Mouse (Mus musculus) ovary, postnatal 36 days (tissue): ENCODE data around the gene Fgf3.
A peak's percentile ranks its signal among the peaks of the same experiment; 100 is the strongest.

Source experiments
- DNase-seq: peaks from one replicate; pipeline ENCODE4 v3.0.0; 2022; ENCODE audit warnings: low spot score, mixed read lengths

Fgf3 gene

GRCm38 (mm10) chr7:144837891-144838488, at the start of gene Fgf3:
Gene Fgf3 (plus strand): TSS chr7:144838083.
- no peak for DNase-seq

GRCm38 (mm10) chr7:144788631-144789030, 49.3 kb upstream of the Fgf3 start:
- DNase-seq: no peak

GRCm38 (mm10) chr7:144789601-144790556, 48.0 kb upstream of the Fgf3 start:
- no peak for DNase-seq

GRCm38 (mm10) chr7:144791426-144791825, 46.5 kb upstream of the Fgf3 start:
- no peak for DNase-seq

GRCm38 (mm10) chr7:144793296-144793695, 44.6 kb upstream of the Fgf3 start:
- DNase-seq: no peak

- DNase-seq: no peak
Observed at GRCm38 (mm10) chr7:144795976-144796474, 41.9 kb upstream of the Fgf3 start.

- no peak for DNase-seq
Observed at GRCm38 (mm10) chr7:144796986-144797735, 40.7 kb upstream of the Fgf3 start.

GRCm38 (mm10) chr7:144798471-144798870, 39.4 kb upstream of the Fgf3 start:
- DNase-seq: no peak

- DNase-seq: no peak
Observed at GRCm38 (mm10) chr7:144807036-144807435, 30.8 kb upstream of the Fgf3 start.

- DNase-seq: no peak
Observed at GRCm38 (mm10) chr7:144807976-144808577, 29.8 kb upstream of the Fgf3 start.

- DNase-seq: no peak
Observed at GRCm38 (mm10) chr7:144811521-144811920, 26.4 kb upstream of the Fgf3 start.

- DNase-seq: no peak
Observed at GRCm38 (mm10) chr7:144821901-144822300, 16.0 kb upstream of the Fgf3 start.

GRCm38 (mm10) chr7:144823988-144824387, 13.9 kb upstream of the Fgf3 start:
- peak; percentile 13 for DNase-seq

- DNase-seq: no peak
Observed at GRCm38 (mm10) chr7:144828369-144828768, 9.5 kb upstream of the Fgf3 start.

- no peak for DNase-seq
Observed at GRCm38 (mm10) chr7:144838522-144839503, 930 bp downstream of the Fgf3 start.

- DNase-seq: no peak
Observed at GRCm38 (mm10) chr7:144846158-144846557, 8.3 kb downstream of the Fgf3 start.

- DNase-seq: no peak
Observed at GRCm38 (mm10) chr7:144847067-144847466, 9.2 kb downstream of the Fgf3 start, which contains the start of gene Fgf4. Gene Fgf4 (plus strand): TSS chr7:144847367.

GRCm38 (mm10) chr7:144851321-144851720, 13.4 kb downstream of the Fgf3 start:
- DNase-seq: no peak

GRCm38 (mm10) chr7:144854966-144855365, 17.1 kb downstream of the Fgf3 start:
- no peak for DNase-seq

GRCm38 (mm10) chr7:144857158-144857557, 19.3 kb downstream of the Fgf3 start:
- no peak for DNase-seq
